Mouse (Mus musculus) kidney, postnatal 4 days (tissue): ENCODE measurements at regions not wholly inside any gene's neighbourhood (a gene's known extent, or its start where the extent isn't known, plus 50 kb on each side); places are given as distances from the start of the nearest gene placed in this dataset.
A peak's percentile ranks its signal among the peaks of the same experiment; 100 is the strongest.

Experiments
- DNase-seq, 2 experiments: peaks; one replicate each; pipeline ENCODE4 v3.0.0; 2021; ENCODE audit warnings: mixed read lengths in 2 of 2

DNA sequence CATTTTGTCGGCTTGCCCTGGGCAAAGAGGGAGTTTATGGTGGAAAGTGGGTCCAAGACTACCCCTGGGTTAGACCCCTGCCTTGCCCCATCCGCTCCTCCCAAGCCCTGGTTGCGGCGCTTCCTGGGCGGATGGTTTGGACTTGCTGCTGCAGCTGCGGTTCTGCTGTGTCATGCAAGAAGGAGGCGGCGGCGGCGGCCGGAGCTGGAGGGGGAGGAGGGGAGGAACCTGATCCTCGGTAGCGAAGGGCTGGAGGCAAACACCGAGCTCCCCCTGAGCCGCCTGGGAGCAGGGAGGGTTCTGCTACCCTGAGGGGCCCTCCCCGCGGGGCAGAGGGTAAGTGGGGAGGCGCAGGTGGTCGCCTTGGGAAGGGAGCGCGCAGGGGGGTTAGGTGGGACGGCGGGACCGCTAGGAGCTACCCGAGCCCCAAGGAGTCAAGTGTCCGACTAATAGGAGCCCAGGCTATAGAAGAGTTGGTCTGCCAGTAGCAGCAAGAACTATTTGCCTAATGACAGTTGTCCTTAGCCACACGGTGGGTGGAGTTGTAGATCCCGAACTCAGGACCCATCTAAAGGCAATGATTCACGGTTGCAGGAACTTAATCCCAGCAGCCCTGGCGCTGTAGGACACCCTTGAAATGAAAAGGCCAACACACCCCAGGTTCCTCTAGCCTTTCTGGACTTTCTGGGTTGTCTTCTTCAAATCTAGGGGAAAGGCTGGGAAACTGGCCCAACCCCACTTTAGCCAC lies 178.2 kb upstream of the Mkln1 start:
- peak; percentile 64 to 70 for DNase-seq

DNA sequence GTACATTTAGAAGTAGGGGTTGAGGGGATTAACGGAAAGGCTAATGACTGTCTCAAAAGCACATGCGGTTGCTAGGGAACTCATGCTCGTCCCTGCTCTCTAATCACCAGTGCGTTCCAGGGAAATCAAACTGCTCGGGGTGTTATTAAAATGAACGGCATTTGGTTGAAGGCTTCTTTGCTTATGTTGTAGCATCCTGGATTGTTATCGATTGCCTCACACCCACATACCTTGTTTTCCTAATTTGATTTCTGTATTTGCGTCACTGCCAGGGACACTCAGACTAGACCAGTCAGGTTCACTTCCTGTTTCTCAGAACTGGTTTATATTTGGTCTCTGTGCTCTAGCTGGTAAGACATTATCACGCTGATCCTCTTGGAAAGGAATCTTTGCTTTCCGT lies 177.0 kb upstream of the Mkln1 start:
- no peak for DNase-seq

DNA sequence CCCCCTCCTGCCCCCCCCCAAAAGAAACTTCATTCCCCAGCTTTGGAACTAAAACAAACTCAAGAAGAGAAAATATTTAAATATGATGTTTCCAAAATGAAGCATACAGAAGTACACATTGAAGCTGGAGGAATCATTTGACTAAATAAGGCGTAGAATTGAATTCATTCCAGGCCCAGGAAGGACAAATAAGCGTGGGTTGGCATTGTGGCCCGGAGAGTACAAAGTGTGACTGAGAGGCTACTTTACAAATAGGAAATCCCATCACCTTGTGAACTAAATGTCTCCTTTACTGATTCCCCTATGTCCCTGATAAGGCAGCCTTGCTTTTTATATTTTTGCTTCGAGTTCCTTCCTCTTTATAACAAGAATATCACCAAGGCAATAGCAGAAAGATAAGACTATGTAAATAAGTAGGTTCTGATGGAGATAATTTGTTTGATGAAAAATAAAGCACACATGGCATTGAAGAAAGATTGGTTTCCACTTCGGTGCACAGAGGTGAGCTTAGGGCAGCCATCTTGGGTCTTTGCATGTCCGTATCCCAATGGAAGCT lies 176.4 kb upstream of the Mkln1 start:
- no peak for DNase-seq

DNA sequence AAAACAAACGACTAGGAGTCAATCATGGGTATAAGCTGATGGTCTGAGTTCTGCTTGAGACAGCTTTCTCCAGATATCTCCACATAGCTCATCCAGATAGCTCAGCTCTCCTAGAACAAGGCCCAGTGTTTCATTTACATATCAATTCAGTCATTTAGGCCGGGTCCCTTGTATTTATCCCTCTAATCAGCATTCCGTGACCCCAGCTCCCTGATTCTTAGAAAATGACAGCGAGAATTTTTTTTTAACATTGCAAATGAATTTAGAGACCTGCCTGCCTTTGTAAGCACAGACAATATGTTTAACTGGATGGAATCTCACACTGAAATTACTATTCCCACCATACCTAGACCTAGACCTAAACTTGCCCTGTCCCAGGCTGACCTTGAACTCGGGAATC lies 171.1 kb upstream of the Mkln1 start:
- DNase-seq, result no peak

DNA sequence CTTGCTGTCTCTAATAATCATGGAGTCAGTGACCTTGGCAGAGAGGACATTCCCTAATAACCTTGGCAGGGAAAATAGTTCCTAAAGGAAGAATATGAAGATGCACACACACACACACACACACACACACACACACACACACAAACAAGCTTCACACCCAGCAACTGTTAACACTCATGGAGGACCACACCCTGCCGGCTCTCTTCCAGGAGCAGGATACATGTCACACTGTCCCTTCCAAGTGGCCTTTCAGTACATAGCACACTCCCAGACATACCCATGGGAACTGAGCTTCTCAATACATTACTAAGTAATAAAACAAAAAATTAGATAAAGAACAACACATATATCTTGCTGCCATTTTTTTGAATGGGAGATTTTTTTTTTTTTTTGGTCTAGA lies 170.5 kb upstream of the Mkln1 start:
- DNase-seq, result no peak

DNA sequence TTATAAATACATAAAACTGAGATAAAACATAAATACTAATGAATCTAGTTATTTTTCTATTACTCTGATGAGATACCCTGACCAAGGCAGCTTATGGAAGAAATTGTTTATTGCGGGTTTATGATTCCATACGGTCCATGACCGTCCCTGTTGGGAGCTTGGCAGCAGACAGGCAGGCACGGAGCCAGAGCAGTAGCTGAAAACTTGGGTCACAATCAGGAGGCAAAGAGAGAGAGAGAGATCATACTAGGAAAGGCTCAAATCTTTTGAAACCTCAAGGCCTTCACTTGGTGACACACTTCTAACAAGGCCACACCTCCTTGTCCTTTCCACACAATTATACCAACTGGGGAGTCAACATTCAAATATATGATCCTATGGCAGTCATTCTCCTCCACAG lies 166.7 kb upstream of the Mkln1 start:
- no peak for DNase-seq

DNA sequence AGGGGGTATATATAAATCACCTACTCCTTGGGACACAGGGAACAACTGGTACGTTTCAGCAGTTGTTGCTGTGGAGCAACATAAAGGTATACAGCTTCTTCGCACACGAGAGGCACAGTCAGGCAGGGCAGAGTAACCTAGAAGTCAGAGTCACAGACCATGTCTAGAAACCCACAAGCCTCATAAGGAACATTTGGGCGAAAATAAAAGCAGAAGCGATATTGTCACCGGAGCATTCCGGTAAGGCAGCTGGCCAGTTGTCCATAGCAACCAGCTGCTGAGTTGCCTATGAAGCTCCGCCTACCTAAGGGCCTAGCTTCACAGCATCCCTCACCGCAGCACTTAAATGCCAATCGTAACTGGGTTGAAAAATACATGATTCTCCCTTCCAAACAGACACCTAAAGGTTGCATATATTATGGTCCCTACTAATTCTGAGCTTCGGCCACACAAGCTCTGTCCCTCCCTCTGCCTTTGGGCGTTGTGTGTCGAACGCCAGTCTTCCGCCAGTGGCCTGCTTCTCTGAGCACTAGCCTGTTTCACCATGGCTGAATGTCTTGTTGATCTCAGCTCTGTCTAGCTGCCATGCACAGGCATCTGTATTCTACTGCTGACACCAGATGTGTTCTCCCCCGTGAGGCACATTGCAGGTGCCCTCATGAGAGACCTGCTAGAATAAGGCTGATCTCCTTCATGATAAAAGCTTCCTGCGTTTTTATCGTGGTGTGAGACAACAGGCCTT lies 165.1 kb upstream of the Mkln1 start:
- DNase-seq, result no peak

DNA sequence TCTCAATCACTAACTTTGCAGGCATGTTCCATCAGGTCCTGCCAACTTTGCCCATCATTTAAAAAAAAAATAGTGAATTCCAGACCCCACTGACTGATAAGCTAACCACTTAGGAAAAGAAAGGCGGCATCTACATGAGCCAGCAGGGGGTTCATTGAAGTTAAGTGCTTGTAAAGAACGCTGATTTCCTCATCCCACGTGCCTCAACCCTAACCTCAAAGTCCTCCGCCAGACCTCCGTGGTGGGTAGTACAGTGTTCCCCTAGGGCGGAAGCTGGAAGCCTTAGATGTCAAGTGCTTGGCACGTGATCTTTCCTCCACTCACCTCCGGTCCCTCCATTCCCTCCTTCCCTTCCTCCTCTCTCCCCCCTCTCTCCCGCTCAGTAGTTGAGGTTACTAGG lies 158.5 kb upstream of the Mkln1 start:
- DNase-seq, result no peak

DNA sequence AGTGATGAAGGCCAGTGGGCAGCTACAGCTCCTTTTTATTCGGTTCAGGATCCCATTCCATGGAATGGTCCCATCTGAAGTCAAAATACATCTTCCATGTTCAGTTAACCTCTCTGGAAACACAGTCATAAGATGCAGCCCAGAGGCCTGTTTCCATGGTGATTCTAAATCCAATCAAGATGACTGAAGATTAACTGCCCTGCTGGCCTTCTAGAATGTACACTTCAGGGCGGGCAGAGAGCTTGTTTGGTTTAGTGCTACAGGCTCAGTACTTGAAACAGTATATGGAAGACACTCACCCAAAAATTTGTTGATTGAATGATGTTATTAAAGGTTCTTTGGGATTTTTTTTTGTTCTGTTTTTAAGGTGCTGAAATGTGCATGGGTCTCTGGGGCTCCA lies 148.0 kb upstream of the Mkln1 start:
- no peak for DNase-seq

DNA sequence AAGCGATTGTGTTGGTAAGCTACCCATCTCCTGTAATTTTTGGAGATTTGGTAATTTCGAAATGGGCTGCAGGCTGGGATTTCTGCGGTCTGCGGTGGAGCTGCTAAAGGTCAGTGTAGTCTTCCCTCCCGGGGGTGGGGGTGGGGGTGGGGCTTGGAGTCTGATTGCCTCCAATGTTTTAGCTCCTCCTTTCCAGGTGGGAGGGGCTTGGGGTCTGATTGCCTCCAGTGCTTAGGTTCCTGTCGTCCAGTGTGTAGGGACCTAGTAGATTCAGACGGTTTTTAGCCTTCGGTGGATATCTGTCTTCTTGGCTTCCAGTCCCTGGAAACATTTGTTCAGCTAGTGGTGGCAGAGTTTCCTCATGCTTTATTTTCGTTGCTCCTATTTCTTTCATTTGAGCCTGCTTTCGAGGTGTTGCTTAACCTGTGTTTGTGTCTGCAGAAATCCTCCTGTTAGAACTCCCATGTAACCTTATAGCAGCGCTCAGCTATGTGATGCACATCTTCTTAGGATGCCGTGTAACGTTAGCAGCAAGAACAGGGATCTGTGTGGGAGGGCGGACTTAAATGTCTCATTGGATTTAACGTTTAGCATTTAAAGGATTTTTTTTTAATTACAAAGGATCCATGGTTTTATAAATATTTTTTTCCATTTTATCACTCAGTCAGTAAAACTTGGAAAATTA lies 145.1 kb upstream of the Mkln1 start:
- DNase-seq, result peak; percentile 25 to 44

DNA sequence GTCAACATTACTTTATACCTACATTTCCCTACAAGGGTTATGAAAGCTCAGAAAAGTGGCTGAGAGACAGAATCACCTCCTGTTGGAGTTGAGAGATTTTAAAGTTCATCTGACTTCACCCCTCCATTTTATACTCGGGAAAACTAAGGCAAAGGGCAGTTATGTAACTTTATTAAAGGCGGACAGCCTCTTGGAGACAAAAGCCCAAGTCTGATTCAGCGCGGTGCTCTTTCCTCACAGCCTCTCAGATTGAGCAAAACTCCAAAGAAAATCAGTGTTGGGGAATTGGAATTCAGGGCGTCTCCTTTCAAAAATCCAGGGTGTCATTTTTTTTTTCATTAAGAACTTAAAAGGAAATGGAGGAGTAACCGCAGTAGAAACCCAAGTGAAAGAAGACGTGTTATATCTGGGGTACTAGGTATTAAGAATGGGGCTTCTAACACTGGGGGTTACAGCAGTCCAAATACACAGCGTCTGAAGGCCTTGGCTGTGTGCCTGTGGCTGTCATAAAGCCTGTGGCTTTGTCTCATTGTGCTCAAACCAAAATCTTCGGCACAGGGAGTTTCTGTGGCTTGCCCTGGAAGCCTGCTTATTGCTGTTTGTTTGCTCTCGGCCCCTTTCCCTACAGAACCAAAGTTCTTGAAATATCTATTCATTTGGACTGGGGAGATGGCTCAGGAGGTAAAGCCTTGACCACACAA lies 137.7 kb upstream of the Mkln1 start:
- no peak for DNase-seq

DNA sequence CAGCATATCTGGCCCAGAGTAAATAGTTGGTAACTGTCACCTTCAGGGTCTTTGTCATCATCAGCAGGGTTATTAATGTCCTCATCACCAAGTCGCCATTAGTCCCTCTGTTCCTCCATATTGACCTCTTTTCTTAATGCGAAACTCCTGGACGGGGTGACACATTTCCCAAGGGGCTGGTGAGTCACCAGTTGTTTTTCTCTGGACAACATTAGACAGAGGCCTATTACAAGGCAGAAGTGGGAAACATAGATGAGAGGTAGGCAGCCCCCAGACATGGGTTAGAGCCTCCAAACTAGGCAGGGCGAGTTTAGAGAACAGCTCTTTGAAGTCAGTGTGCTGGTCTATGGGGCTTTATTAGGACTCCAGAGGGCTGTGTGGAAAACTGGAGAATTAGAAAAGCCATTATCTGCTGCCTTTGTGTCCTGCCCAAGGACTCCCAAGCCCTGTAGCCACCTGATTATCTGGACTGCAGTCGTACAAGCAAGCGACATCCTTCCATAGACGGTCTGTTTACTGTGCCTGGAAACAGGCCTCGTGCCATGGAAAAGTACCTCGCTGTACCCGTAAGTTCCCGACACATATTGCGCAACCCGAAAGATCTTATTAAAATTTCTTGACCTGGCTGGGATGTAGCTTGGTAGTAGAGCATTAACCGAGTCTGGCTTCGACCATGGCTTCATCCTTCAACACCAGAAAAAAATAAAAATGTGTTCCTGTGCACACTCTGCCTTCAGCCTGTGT lies 136.6 kb upstream of the Mkln1 start:
- no peak for DNase-seq

DNA sequence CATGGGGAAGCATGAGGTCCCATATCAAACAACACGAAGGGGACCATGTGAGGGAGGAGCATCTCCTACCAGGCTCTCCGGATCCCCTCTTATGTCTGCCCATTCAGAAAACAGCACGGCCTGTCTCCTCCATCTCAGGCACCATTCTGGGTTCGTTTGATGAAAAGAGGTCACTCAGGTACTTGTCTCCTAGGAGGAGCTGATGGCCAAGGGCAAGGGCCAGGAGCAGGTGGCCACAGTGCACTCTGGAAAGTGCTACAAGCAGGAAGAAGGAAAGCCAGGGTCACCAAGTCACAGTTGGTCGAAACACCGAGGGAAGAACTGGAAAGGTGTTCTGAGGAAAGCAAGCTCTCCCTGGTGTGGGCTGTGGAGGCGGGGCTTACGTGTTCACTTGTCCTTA lies 135.9 kb upstream of the Mkln1 start:
- no peak for DNase-seq

DNA sequence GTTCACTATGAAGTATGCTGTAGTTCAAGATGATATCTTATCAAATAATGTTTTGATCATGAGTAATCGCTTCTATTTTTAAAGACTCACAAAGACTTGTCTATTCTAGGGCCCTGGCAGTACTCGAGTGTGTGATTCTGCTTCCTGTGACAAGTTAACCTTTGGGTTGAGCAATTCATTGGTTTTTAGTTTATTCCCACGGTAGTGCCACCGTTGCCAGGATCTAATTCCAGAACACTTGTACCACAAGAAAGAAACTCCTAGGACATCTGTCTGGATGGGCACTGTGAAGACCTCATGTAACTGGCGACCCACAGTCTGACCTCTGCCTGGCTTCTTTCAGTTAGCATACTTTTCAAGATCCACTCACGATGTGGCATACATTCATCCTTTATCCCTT lies 134.7 kb upstream of the Mkln1 start:
- DNase-seq, result no peak

DNA sequence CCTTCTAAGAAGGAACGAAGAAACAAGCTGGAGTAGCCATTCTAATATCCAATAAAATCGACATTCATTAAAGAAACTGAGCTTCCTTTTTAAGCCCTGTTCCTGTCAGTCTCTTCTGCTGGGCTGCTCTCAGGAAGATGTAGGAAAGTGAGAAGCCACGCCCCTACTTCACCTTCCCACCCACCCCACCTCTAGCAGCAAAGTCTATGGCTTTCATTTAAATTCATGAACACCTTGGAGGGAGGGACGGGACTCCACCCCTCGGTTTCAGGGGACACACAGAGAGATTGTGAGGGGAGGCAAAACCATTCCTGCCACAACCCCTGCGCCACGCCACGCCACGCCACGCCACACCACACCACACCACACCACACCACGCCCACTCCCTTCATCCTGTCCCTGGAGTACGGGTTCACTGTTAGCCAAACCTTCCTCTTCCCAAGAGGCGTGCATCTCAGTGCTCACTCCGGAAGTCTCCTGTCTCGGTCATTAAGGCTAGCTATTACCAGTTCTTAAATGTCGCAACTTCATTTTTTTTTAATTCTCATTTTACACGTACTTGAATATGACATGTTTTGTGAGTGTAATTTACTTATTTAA lies 132.0 kb upstream of the Mkln1 start:
- no peak for DNase-seq

DNA sequence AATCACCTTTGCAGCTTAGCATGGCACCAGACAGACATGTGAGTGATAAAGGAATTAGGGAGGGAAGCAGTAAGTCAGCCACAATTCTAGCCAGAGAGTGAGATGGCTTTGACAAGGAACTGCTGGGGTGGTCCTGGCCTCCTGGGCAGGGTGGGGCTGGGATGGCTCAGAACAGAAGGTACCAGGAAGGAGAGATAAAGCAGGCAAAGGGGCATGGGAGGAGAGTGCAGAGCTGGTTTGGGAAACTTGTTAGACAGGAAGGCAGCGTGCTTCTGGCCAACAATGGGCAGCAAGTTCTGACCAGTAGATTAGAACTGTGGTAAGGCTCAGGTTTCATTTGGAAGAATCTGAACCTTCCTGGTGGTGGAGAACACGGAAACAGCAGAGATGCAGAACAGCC lies 130.5 kb upstream of the Mkln1 start:
- no peak for DNase-seq

DNA sequence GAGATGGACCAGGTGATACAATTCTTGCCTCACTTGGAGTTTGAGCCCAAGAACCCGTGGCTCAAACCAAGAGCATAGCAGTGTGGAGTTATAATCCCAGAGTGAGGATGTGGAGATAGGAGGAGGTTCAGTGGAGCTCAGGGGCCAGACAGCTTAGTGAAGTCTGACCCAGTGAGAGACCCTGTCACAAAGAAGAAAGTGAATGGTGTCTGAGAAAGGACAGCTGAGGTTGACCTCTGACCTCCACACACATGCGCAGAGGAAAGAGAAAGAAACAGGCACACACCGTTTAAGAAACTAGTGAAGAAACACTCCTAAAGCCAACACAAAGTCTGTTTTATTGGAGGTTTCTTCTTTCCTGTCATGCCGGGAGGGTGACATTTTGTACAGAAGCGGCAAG lies 124.7 kb upstream of the Mkln1 start:
- DNase-seq, result no peak

DNA sequence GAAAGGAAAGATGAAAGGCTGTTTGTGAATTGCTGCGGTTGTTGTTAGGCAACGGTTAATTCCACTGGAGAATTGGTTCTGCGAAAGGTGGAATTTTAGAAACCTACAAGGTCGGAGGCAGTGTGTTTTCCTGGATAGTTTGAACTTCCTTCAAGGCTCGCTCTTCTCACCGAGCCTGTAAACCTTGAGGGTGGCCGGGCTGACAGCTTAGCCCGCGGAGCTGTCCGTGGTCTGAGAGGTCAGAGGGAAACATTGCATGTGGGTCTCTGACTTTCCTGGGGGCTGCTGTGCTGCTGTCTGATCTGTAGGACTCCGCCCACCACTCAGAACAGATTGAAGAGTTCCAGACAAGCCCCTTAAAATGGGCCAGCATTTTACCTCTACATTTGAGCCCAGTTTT lies 124.3 kb upstream of the Mkln1 start:
- peak; percentile 59 to 60 for DNase-seq

DNA sequence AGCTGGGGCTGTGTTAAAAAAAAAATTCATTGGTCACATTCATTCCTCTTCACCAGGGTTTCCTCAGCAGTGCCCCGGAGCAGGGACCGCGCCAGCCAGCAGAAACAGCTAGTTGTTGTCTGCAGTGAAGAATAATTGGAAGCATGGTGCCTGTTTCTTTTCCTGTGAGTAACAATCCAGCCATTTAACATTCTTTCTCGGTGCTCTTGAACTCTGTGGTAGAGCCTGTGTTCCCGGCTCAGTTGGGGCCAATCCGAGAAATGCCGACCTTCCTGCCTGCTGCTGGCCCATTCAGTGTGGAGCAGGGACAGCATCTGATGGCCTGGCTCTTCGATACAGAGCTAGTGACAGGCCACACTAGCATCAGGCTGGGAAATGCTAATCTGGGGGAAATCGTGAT lies 120.7 kb upstream of the Mkln1 start:
- no peak for DNase-seq

DNA sequence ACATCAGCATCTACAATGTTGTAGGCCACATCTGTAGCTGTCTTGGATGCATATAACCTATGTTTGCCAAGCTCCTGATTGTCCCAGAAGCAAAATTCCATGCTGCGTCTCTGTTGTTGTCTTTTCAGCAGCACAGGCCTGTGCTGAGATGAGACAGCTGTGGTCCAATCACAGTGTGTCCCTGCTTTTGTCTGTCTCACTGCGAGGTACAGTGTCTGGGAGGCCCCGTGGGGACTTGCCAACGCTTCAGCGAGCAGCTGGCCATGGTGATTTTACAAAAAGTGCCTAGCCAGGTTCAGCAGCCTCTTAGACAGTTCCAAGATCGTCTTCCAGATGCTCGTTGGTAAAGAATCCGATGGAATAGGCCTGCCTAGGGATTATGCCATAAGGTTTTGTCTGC lies 114.6 kb upstream of the Mkln1 start:
- no peak for DNase-seq

DNA sequence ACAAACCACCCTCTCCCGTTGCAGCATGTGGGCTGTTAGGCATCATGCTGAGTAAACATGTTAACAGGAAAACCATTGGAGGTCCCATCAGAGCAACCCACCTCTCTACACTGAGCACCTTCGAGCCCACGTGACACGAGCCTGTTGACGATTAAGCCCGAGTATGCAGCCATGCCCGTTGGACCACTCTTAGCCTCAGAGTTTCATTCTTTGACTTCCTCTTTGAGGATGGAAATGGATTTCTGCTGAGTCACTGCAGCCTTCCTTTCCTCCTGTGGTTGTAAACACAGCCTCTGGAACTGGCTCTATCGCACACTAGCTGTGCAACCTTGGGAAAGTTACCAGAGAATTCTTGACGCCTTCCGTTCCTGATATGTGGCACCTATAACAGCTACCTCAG lies 114.1 kb upstream of the Mkln1 start:
- DNase-seq, result no peak

DNA sequence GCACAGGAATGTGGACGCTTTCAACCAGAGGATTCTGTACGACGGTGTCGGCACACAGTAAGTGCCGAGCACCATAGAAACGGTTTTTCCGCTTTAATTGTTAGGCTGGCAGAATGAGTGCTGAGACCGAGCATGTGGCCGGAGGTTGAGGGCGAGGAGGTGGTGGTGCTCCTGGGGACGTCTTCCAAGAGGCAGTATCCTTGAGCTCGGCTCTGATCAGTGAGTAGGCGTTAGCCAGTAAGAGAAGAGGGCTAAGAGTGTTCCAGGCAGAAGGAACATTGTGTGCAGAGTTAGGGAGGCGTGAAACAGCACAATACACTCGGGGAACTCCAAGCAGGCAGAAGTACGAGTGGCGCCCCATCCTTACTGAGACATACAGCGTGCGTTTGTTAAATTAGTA lies 113.5 kb upstream of the Mkln1 start:
- DNase-seq, result no peak
